Mouse (Mus musculus): ENCODE data around the gene 1700018B08Rik. TPM values are rescaled to one million over a fixed set of nuclear protein-coding genes. Genes with fewer than 3 reads are reported as not detected.

1700018B08Rik gene
- polyA plus RNA-seq, 1 experiment from 2014 or later, result not detected

GRCm38 (mm10) chr8:121513429-121513828 lies 30.7 kb downstream of the 1700018B08Rik start:
- no peaks in the 10 kb centered on the region for H3K36me3 ChIP-seq (ENCODE audit: control insufficient read depth, insufficient read depth, low read length)
- no peak overlapping the region for H3K4me2 ChIP-seq (ENCODE audit: low read depth, low read length, severe bottlenecking)
- no peaks in the 10 kb centered on the region; the same call in 1 of the 2 replicates for H3K27me3 ChIP-seq (ENCODE audit: control insufficient read depth, insufficient read depth, low read length)
- H3K4me3 ChIP-seq (ENCODE audit: low read depth, low read length), result no peak overlapping the region
- DNase-seq (ENCODE audit: low spot score) (peak; percentile 91), ATAC-seq (replicated peaks; ENCODE audit: low FRiP score) (no peak)
- 6% methylated on average over 12 of the region's 12 CpGs for WGBS
- no peaks in the 10 kb centered on the region for H3K4me1 ChIP-seq (replicated peaks; ENCODE audit: control insufficient read depth, insufficient read depth, low read length)
- H3K9me3 ChIP-seq (ENCODE audit: control insufficient read depth, low read length), result no peaks in the 10 kb centered on the region
- no peak overlapping the region for H3K27ac ChIP-seq (ENCODE audit: low read depth, low read length)
- no peak overlapping the region for H3K9ac ChIP-seq (ENCODE audit: low read length)

GRCm38 (mm10) chr8:121511751-121512150 lies 32.4 kb downstream of the 1700018B08Rik start:
- H3K4me1 ChIP-seq (replicated peaks; ENCODE audit: control insufficient read depth, insufficient read depth, low read length), result no peaks in the 10 kb centered on the region
- 47% methylated on average over 9 of the region's 9 CpGs for WGBS
- no peaks in the 10 kb centered on the region; the same call in 1 of the 2 replicates for H3K27me3 ChIP-seq (ENCODE audit: control insufficient read depth, insufficient read depth, low read length)
- no peak overlapping the region for H3K4me2 ChIP-seq (ENCODE audit: low read depth, low read length, severe bottlenecking)
- H3K4me3 ChIP-seq (ENCODE audit: low read depth, low read length), result no peak overlapping the region
- no peak overlapping the region for H3K27ac ChIP-seq (ENCODE audit: low read depth, low read length)
- H3K9ac ChIP-seq (ENCODE audit: low read length), result no peak overlapping the region
- no peaks in the 10 kb centered on the region for H3K36me3 ChIP-seq (ENCODE audit: control insufficient read depth, insufficient read depth, low read length)
- no peak for ATAC-seq (replicated peaks; ENCODE audit: low FRiP score)
- no peak for DNase-seq (ENCODE audit: low spot score)
- no peaks in the 10 kb centered on the region for H3K9me3 ChIP-seq (ENCODE audit: control insufficient read depth, low read length)

GRCm38 (mm10) chr8:121497621-121498020 lies 46.5 kb downstream of the 1700018B08Rik start:
- Histone ChIP-seq H3K4me2 (ENCODE audit: low read depth, low read length, severe bottlenecking) (no peak overlapping the region), H3K9ac (ENCODE audit: low read length) (no peak overlapping the region), H3K4me3 (ENCODE audit: low read depth, low read length) (no peak overlapping the region), H3K27me3 (ENCODE audit: control insufficient read depth, insufficient read depth, low read length) (no peaks in the 10 kb centered on the region), H3K27ac (ENCODE audit: low read depth, low read length) (no peak overlapping the region), H3K9me3 (ENCODE audit: control insufficient read depth, low read length) (no peaks in the 10 kb centered on the region), H3K36me3 (ENCODE audit: control insufficient read depth, insufficient read depth, low read length) (no peaks in the 10 kb centered on the region), H3K4me1 (replicated peaks; ENCODE audit: control insufficient read depth, insufficient read depth, low read length) (peaks cover 2% of the 10 kb centered on the region)
- DNase-seq (ENCODE audit: low spot score), result no peak
- ATAC-seq (replicated peaks; ENCODE audit: low FRiP score), result no peak
- WGBS, result 83% methylated on average over 6 of the region's 6 CpGs

- 58% methylated on average over 9 of the region's 9 CpGs for WGBS
- DNase-seq (ENCODE audit: low spot score), result no peak
These were observed 52.5 kb downstream of the 1700018B08Rik start for GRCm38 (mm10) chr8:121491633-121492032.

GRCm38 (mm10) chr8:121484072-121484782 lies 59.9 kb downstream of the 1700018B08Rik start:
- Histone ChIP-seq H3K27ac (ENCODE audit: low read depth, low read length) (no peak overlapping the region), H3K4me2 (ENCODE audit: low read depth, low read length, severe bottlenecking) (no peak overlapping the region), H3K27me3 (ENCODE audit: control insufficient read depth, insufficient read depth, low read length) (no peaks in the 10 kb centered on the region), H3K4me1 (replicated peaks; ENCODE audit: control insufficient read depth, insufficient read depth, low read length) (0 out of 2 replicates have a peak, but pooled peaks cover 3% of the 10 kb centered on the region), H3K9me3 (ENCODE audit: control insufficient read depth, low read length) (no peaks in the 10 kb centered on the region), H3K4me3 (ENCODE audit: low read depth, low read length) (no peak overlapping the region), H3K36me3 (ENCODE audit: control insufficient read depth, insufficient read depth, low read length) (no peaks in the 10 kb centered on the region), H3K9ac (ENCODE audit: low read length) (no peak overlapping the region)
- 78% methylated on average over 23 of the region's 23 CpGs for WGBS
- no peak for DNase-seq (ENCODE audit: low spot score)
- ATAC-seq (replicated peaks; ENCODE audit: low FRiP score), result no peak

More at GRCm38 (mm10) chr8:121491633-121492032, 52.5 kb downstream of the 1700018B08Rik start:
- Histone ChIP-seq H3K27me3 (ENCODE audit: control insufficient read depth, insufficient read depth, low read length) (no peaks in the 10 kb centered on the region), H3K4me2 (ENCODE audit: low read depth, low read length, severe bottlenecking) (no peak overlapping the region), H3K9me3 (ENCODE audit: control insufficient read depth, low read length) (no peaks in the 10 kb centered on the region), H3K4me3 (ENCODE audit: low read depth, low read length) (no peak overlapping the region), H3K27ac (ENCODE audit: low read depth, low read length) (no peak overlapping the region), H3K4me1 (replicated peaks; ENCODE audit: control insufficient read depth, insufficient read depth, low read length) (no peaks in the 10 kb centered on the region), H3K9ac (ENCODE audit: low read length) (no peak overlapping the region), H3K36me3 (ENCODE audit: control insufficient read depth, insufficient read depth, low read length) (no peaks in the 10 kb centered on the region)
- ATAC-seq (replicated peaks; ENCODE audit: low FRiP score), result no peak

Other genes starting within 250 kb of the 1700018B08Rik start
- gene Fbxo31, start 34.5 kb upstream of the 1700018B08Rik start, polyA plus RNA-seq (2014; fragmentation: Nextera tagmentation; extraction: Ambion mirVana), result 17.2 and 19.6 TPM in 2 replicates
- 213 and 217 TPM in 2 replicates for gene Map1lc3b, start 46.0 kb upstream of the 1700018B08Rik start, polyA plus RNA-seq (2014; fragmentation: Nextera tagmentation; extraction: Ambion mirVana)
- 27.1 and 27.4 TPM in 2 replicates for gene Zcchc14, start 108.6 kb upstream of the 1700018B08Rik start, polyA plus RNA-seq (2014; fragmentation: Nextera tagmentation; extraction: Ambion mirVana)
- 8.9 and 9.4 TPM in 2 replicates for gene Jph3, start 185.3 kb upstream of the 1700018B08Rik start, polyA plus RNA-seq (2014; fragmentation: Nextera tagmentation; extraction: Ambion mirVana)

Data from forebrain, embryonic 11.5 days (tissue).